Mouse (Mus musculus) MN1 (cell line): ENCODE measurements around the gene Prss33.
"Not testable (repeated sequence)": the region's sequence is repeated elsewhere in the genome, so short reads cannot be mapped to it uniquely, and the experiment has no call there.

Experiments
- DNase-seq: peaks from one replicate; pipeline ENCODE4 v3.0.0-alpha.2; 2016; ENCODE audit warnings: low spot score

Gene Prss33

GRCm38 (mm10) chr17:23836006-23836575 is at the start of gene Prss33:
Prss33 (minus strand) TSS chr17:23836056.
- DNase-seq = no peak

GRCm38 (mm10) chr17:23880576-23880975 is 44.7 kb upstream of the Prss33 start, which contains the start of the genes Dcpp1 and Dcpp2:
Dcpp1 (plus strand) TSS chr17:23880876.
Dcpp2 (plus strand) TSS chr17:23880880.
- not testable (repeated sequence) for DNase-seq

- no peak for DNase-seq
Observed at GRCm38 (mm10) chr17:23877166-23877565, 41.3 kb upstream of the Prss33 start.

- DNase-seq = no peak
Observed at GRCm38 (mm10) chr17:23876741-23877140, 40.9 kb upstream of the Prss33 start.

GRCm38 (mm10) chr17:23873884-23874856 is 38.3 kb upstream of the Prss33 start:
- DNase-seq = peak; percentile 75

GRCm38 (mm10) chr17:23868513-23868912 is 32.7 kb upstream of the Prss33 start:
- DNase-seq = no peak

GRCm38 (mm10) chr17:23867756-23868155 is 31.9 kb upstream of the Prss33 start, which contains the start of gene Prss21:
Prss21 (plus strand) TSS chr17:23868056.
- no peak for DNase-seq

- DNase-seq = no peak
Observed at GRCm38 (mm10) chr17:23862926-23863325, 27.1 kb upstream of the Prss33 start.

- DNase-seq = no peak
Observed at GRCm38 (mm10) chr17:23857913-23858312, 22.1 kb upstream of the Prss33 start.

GRCm38 (mm10) chr17:23857193-23857592 is 21.3 kb upstream of the Prss33 start:
- no peak for DNase-seq

GRCm38 (mm10) chr17:23854229-23854765 is 18.4 kb upstream of the Prss33 start:
- DNase-seq = no peak

- peak; percentile 66 for DNase-seq
Observed at GRCm38 (mm10) chr17:23853292-23853691, 17.4 kb upstream of the Prss33 start.

GRCm38 (mm10) chr17:23850853-23851749 is 15.2 kb upstream of the Prss33 start:
- DNase-seq = peak; percentile 43

- DNase-seq = no peak
Observed at GRCm38 (mm10) chr17:23850028-23850427, 14.2 kb upstream of the Prss33 start.

- DNase-seq = no peak
Observed at GRCm38 (mm10) chr17:23843812-23844273, 8.0 kb upstream of the Prss33 start, which contains the start of the genes Prss32 and Prss41. Prss32 (plus strand) TSS chr17:23843855. Prss41 (minus strand) TSS chr17:23844172.

GRCm38 (mm10) chr17:23843141-23843811 is 7.4 kb upstream of the Prss33 start:
- no peak for DNase-seq

GRCm38 (mm10) chr17:23841145-23841544 is 5.3 kb upstream of the Prss33 start:
- peak; percentile 69 for DNase-seq

- DNase-seq = no peak
Observed at GRCm38 (mm10) chr17:23831201-23831600, 4.7 kb downstream of the Prss33 start.

GRCm38 (mm10) chr17:23829064-23829619 is 6.7 kb downstream of the Prss33 start, which contains the start of gene Elob:
Elob (minus strand) TSS chr17:23829136.
- peak; percentile 92 for DNase-seq

- DNase-seq = peak; percentile 75
Observed at GRCm38 (mm10) chr17:23828271-23829001, 7.4 kb downstream of the Prss33 start.
